Comparison of ENCODE assay signal across 9 mouse cellular contexts in genomic region chr8:13740323-13740770, GRCm38 (mm10). TPM values are rescaled to one million over a fixed set of nuclear protein-coding genes. Genes with fewer than 3 reads are reported as not detected.
A peak's percentile ranks its signal among the peaks of the same experiment; 100 is the strongest.
DNase-seq lines count a peak whose midpoint lies in the region; ATAC-seq lines count a peak whose summit lies in the region.
"Had no signal": no experiment of that assay in that cellular context is flagged by ENCODE, and none has a peak within 500 bp of the region (broad histone marks: within the 10 kb centered on the region; RNA-seq: fewer than 3 reads in every experiment).

No protein-coding gene starts in this region.

- peak; percentile 20; the same call in 1 of the 2 replicates for ATAC-seq in hindbrain, embryonic 16.5 days
- ATAC-seq: Patski had no signal

- H3K9ac ChIP-seq in hindbrain, embryonic 16.5 days (ENCODE audit: low read depth, low read length): no peak overlapping the region

- H3K36me3 ChIP-seq in hindbrain, embryonic 16.5 days (ENCODE audit: control insufficient read depth, insufficient read depth, low read length): no peaks in the 10 kb centered on the region
- H3K36me3 ChIP-seq in hindbrain, embryonic 10.5 days: no peaks in the 10 kb centered on the region
- H3K36me3 ChIP-seq in heart, embryonic 10.5 days: no peaks in the 10 kb centered on the region

- no peaks in the 10 kb centered on the region for H3K9me3 ChIP-seq in hindbrain, embryonic 16.5 days (ENCODE audit: control insufficient read depth, low read length)
- no peaks in the 10 kb centered on the region for H3K9me3 ChIP-seq in hindbrain, embryonic 10.5 days
- H3K9me3 ChIP-seq in heart, embryonic 10.5 days: no peaks in the 10 kb centered on the region

- H3K4me1 ChIP-seq in hindbrain, embryonic 16.5 days (ENCODE audit: control insufficient read depth, insufficient read depth, low read depth, low read length): 0 out of 2 replicates have a peak, but pooled peaks cover 2% of the 10 kb centered on the region
- no peaks in the 10 kb centered on the region for H3K4me1 ChIP-seq in hindbrain, embryonic 10.5 days (replicated peaks)
- no peaks in the 10 kb centered on the region for H3K4me1 ChIP-seq in heart, embryonic 10.5 days

- WGBS in hindbrain, embryonic 16.5 days: 45% methylated on average over 6 of the region's 6 CpGs
- WGBS in hindbrain, embryonic 10.5 days: 58% methylated on average over 6 of the region's 6 CpGs
- WGBS in heart, embryonic 10.5 days: 37% methylated on average over 6 of the region's 6 CpGs

- DNase-seq in hindbrain, embryonic 10.5 days (ENCODE audit: low spot score): no peak
- DNase-seq in brain, adult 2 months (ENCODE audit: low read depth, low spot score): peak; percentile 40
- peak; percentile 79 for DNase-seq in heart, embryonic 10.5 days (ENCODE audit: low spot score)
- peak; percentile 69 for DNase-seq in kidney, postnatal 14 days
- DNase-seq in lung, postnatal 14 days: peak; percentile 58
- DNase-seq in gastrocnemius, postnatal 4 days (ENCODE audit: low spot score in 2 of 2): no peak
- no peak for DNase-seq in cerebellum, adult 11-12 months

- H3K27me3 ChIP-seq in hindbrain, embryonic 16.5 days (replicated peaks; ENCODE audit: control insufficient read depth, insufficient read depth, low read length): no peaks in the 10 kb centered on the region
- no peaks in the 10 kb centered on the region for H3K27me3 ChIP-seq in hindbrain, embryonic 10.5 days (ENCODE audit: insufficient read depth, poor library complexity, severe bottlenecking)
- H3K27me3 ChIP-seq in heart, embryonic 10.5 days (ENCODE audit: insufficient read depth, poor library complexity, severe bottlenecking): no peaks in the 10 kb centered on the region

- no peak overlapping the region for H3K4me2 ChIP-seq in hindbrain, embryonic 16.5 days (ENCODE audit: low read length)

- no peak overlapping the region for H3K27ac ChIP-seq in hindbrain, embryonic 16.5 days (ENCODE audit: low read depth, low read length)
- no peak overlapping the region for H3K27ac ChIP-seq in hindbrain, embryonic 10.5 days
- peak overlapping the region; percentile 63; the same call in 1 of the 2 replicates for H3K27ac ChIP-seq in heart, embryonic 10.5 days

- no peak overlapping the region for H3K4me3 ChIP-seq in hindbrain, embryonic 16.5 days (ENCODE audit: low read length)
- no peak overlapping the region for H3K4me3 ChIP-seq in hindbrain, embryonic 10.5 days
- no peak overlapping the region for H3K4me3 ChIP-seq in heart, embryonic 10.5 days

RNA-seq across cellular contexts. Expression of gene Cdc16, which starts 17.1 kb away (rescaled TPM):
- 142 and 149 TPM in 2 replicates for polyA plus RNA-seq in hindbrain, embryonic 16.5 days (2015; fragmentation: Nextera tagmentation; extraction: Ambion mirVana)
- polyA plus RNA-seq in hindbrain, embryonic 10.5 days (2016; fragmentation: Nextera tagmentation; extraction: Ambion mirVana): 210 and 212 TPM in 2 replicates
- 160 and 186 TPM in 2 replicates for polyA plus RNA-seq in heart, embryonic 10.5 days (2016; fragmentation: Nextera tagmentation; extraction: Ambion mirVana)
- total RNA-seq in gastrocnemius, postnatal 4 days (2021): 10 to 100 TPM; 63.6 to 70.9 TPM

RNA-seq across cellular contexts. Expression of gene Cfap97d2, which starts 34.7 kb away (rescaled TPM):
- 1.0 and 1.9 TPM in 2 replicates for polyA plus RNA-seq in hindbrain, embryonic 16.5 days (2015; fragmentation: Nextera tagmentation; extraction: Ambion mirVana)
- polyA plus RNA-seq in hindbrain, embryonic 10.5 days (2016; fragmentation: Nextera tagmentation; extraction: Ambion mirVana): 0.90 and 2.5 TPM in 2 replicates
- polyA plus RNA-seq in heart, embryonic 10.5 days (2016; fragmentation: Nextera tagmentation; extraction: Ambion mirVana): not detected in 2 replicates
- total RNA-seq in gastrocnemius, postnatal 4 days (2021): not detected
- polyA plus RNA-seq: Patski had no signal

RNA-seq across cellular contexts. Expression of gene Upf3a, which starts 45.1 kb away (rescaled TPM):
- polyA plus RNA-seq in hindbrain, embryonic 16.5 days (2015; fragmentation: Nextera tagmentation; extraction: Ambion mirVana): 40.4 and 40.8 TPM in 2 replicates
- 36.0 and 36.7 TPM in 2 replicates for polyA plus RNA-seq in hindbrain, embryonic 10.5 days (2016; fragmentation: Nextera tagmentation; extraction: Ambion mirVana)
- polyA plus RNA-seq in heart, embryonic 10.5 days (2016; fragmentation: Nextera tagmentation; extraction: Ambion mirVana): 25.7 and 34.1 TPM in 2 replicates
- 10 to 100 TPM; 17.9 to 21.5 TPM for total RNA-seq in gastrocnemius, postnatal 4 days (2021)

Comparison
In these comparisons a context has a peak if more than half of its experiments do, and no peak if none do; other contexts are left out.
1. DNase-seq: peak in brain, adult 2 months (single experiment), heart, embryonic 10.5 days (single experiment), kidney, postnatal 14 days (single experiment) and lung, postnatal 14 days (single experiment); none in hindbrain, embryonic 10.5 days (single experiment), gastrocnemius, postnatal 4 days (0 of 2) and cerebellum, adult 11-12 months (single experiment).